Comparison of ENCODE assay signal across 8 mouse cellular contexts in the genomic region with DNA sequence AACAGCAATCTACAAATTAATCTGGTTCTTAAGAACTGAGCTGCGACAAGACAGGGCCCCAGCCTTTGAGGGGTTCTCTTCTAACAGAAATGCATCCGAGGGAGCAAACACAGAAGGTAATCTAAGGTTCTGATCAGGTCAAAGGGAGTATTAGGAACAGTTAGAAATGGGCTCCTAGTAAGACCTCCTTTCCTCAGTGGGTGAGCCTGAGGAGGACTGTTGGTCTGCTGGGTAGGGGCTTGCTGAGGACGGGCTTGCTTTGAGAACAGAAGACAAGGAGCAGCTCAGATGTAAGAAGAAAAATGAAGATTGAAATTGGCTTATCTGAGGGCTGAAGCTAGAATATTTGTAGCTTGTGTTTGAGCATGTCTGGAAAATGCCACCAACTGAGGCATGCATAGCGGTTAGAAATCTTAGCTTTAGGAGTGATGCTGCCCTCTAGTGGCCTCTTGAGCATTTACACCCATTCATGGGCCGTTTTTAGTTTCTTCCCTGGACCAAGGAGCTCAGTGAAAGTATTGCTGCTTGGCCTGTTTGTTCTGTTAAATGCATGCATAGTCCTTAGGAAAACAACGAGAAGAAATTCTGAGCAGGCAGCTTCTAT. TPM values are rescaled to one million over a fixed set of nuclear protein-coding genes. Genes with fewer than 3 reads are reported as not detected.
DNase-seq lines count a peak whose midpoint lies in the region; ATAC-seq lines count a peak whose summit lies in the region.

No protein-coding gene starts in this region.

- DNase-seq in heart, postnatal 10 days: peak; percentile 36 to 65
- DNase-seq in heart, adult 11 months: no peak
- peak; percentile 35 for DNase-seq in adrenal gland, adult 8-10 months
- DNase-seq in embryo, embryonic 11.5 days (ENCODE audit: low read depth, low spot score): peak; percentile 52
- peak; percentile 60 to 76 for DNase-seq in layer of hippocampus, postnatal 14 days (ENCODE audit: low spot score in 2 of 2)
- DNase-seq in midbrain, embryonic 11.5 days (ENCODE audit: low spot score, missing footprints): peak; percentile 92
- peak; percentile 46 for DNase-seq in right cerebral cortex, postnatal 4 days

- no peaks in the 10 kb centered on the region for H3K27me3 ChIP-seq in hindbrain, embryonic 12.5 days
- no peaks in the 10 kb centered on the region for H3K27me3 ChIP-seq in midbrain, embryonic 11.5 days (ENCODE audit: control insufficient read depth, insufficient read depth, low read length)

- peak; percentile 58; the same call in 1 of the 2 replicates for ATAC-seq in hindbrain, embryonic 12.5 days (ENCODE audit: low FRiP score)
- ATAC-seq in midbrain, embryonic 11.5 days (ENCODE audit: low FRiP score): peak; percentile 61; the same call in 1 of the 2 replicates

- peaks cover 5% of the 10 kb centered on the region; the same call in 1 of the 2 replicates for H3K4me1 ChIP-seq in hindbrain, embryonic 12.5 days
- H3K4me1 ChIP-seq in midbrain, embryonic 11.5 days (ENCODE audit: control insufficient read depth, insufficient read depth, low read length): no peaks in the 10 kb centered on the region

- H3K9ac ChIP-seq in hindbrain, embryonic 12.5 days: no peak overlapping the region
- no peak overlapping the region for H3K9ac ChIP-seq in midbrain, embryonic 11.5 days (ENCODE audit: low read length)

- 29% methylated on average over 6 of the region's 6 CpGs for WGBS in hindbrain, embryonic 12.5 days
- 34% methylated on average over 6 of the region's 6 CpGs for WGBS in midbrain, embryonic 11.5 days

- intact Hi-C loops in heart, postnatal 10 days (cut with DNase I): loop anchor here (1.0 to 10.0 kb wide), 3 partner anchors 95 to 354 kb away; no protein-coding TSS in a partner anchor

- H3K4me2 ChIP-seq in hindbrain, embryonic 12.5 days (replicated peaks): no peak overlapping the region
- H3K4me2 ChIP-seq in midbrain, embryonic 11.5 days: no peak overlapping the region

- no peak overlapping the region for H3K4me3 ChIP-seq in hindbrain, embryonic 12.5 days
- H3K4me3 ChIP-seq in midbrain, embryonic 11.5 days (ENCODE audit: low read depth, low read length): no peak overlapping the region

- H3K27ac ChIP-seq in hindbrain, embryonic 12.5 days: peak overlapping the region; percentile 40
- no peak overlapping the region for H3K27ac ChIP-seq in midbrain, embryonic 11.5 days (ENCODE audit: low read depth, low read length)

- H3K36me3 ChIP-seq in hindbrain, embryonic 12.5 days: no peaks in the 10 kb centered on the region
- no peaks in the 10 kb centered on the region for H3K36me3 ChIP-seq in midbrain, embryonic 11.5 days (ENCODE audit: control insufficient read depth, insufficient read depth, low read length)

- H3K9me3 ChIP-seq in hindbrain, embryonic 12.5 days (replicated peaks): no peaks in the 10 kb centered on the region
- H3K9me3 ChIP-seq in midbrain, embryonic 11.5 days (ENCODE audit: control insufficient read depth, low read length): no peaks in the 10 kb centered on the region

RNA-seq across cellular contexts. Expression of a gene that starts 33.5 kb away (rescaled TPM):
- total RNA-seq in heart, postnatal 10 days (2021): 10 to 100 TPM; 11.9 to 12.2 TPM
- total RNA-seq in adrenal gland, adult 8-10 months (2022): 10 to 100 TPM; 22.4 to 38.3 (median 30.2) TPM
- polyA plus RNA-seq in hindbrain, embryonic 12.5 days (2016; fragmentation: Nextera tagmentation; extraction: Ambion mirVana): 17.2 and 17.9 TPM in 2 replicates
- 10 to 100 TPM; 28.2 to 29.2 TPM for total RNA-seq in layer of hippocampus, postnatal 14 days (2021)
- 14.5 and 15.2 TPM in 2 replicates for polyA plus RNA-seq in midbrain, embryonic 11.5 days (2014; fragmentation: Nextera tagmentation; extraction: Ambion mirVana)

RNA-seq across cellular contexts. Expression of a gene that starts 43.2 kb away (rescaled TPM):
- total RNA-seq in heart, postnatal 10 days (2021): not detected
- total RNA-seq in adrenal gland, adult 8-10 months (2022): not detected
- not detected in 2 replicates for polyA plus RNA-seq in hindbrain, embryonic 12.5 days (2016; fragmentation: Nextera tagmentation; extraction: Ambion mirVana)
- not detected for total RNA-seq in layer of hippocampus, postnatal 14 days (2021)
- not detected in 2 replicates for polyA plus RNA-seq in midbrain, embryonic 11.5 days (2014; fragmentation: Nextera tagmentation; extraction: Ambion mirVana)
